Mouse (Mus musculus): ENCODE data around the gene Inhbc. TPM values are rescaled to one million over a fixed set of nuclear protein-coding genes. Genes with fewer than 3 reads are reported as not detected.

The Inhbc gene
- polyA plus RNA-seq, 1 experiment: not detected

DNA sequence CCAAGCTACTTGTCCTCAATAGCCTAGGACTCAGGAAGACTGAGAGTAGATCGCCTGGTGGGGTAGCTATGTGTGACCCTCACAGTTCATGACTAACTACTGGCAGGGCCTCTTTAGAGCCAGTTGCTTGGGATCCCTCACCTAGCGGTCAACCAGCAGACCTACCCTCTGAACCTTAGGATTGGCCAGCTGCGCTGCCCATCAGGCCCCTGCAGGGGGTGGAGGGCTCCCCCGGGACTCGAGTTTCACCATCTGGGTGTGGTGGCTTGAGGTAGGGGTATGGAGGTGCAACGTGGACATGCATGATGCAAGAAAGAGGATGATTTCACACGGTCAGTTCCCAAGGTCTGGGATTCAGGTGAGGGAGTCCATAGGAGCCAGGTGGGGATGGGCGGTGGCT is 18.5 kb downstream of the Inhbc start:
- no peaks in the 10 kb centered on the region for H3K36me3 ChIP-seq (ENCODE audit: control insufficient read depth, insufficient read depth)
- TF ChIP-seq USF1 (IDR thresholded peaks at IDR 0.05; ENCODE audit: low read depth) (no peak), MYOD1 (IDR thresholded peaks at IDR 0.05; ENCODE audit: control insufficient read depth, insufficient read length, low read depth) (no peak), FOSL1 (IDR thresholded peaks at IDR 0.05; ENCODE audit: insufficient read depth, low read length, poor library complexity, severe bottlenecking) (no peak), CTCF (IDR thresholded peaks at IDR 0.05; ENCODE audit: control insufficient read depth, insufficient read depth, insufficient read length) (no peak), CEBPB (IDR thresholded peaks at IDR 0.05; ENCODE audit: low read depth) (no peak), MAX (IDR thresholded peaks at IDR 0.05) (no peak), MYOG (IDR thresholded peaks at IDR 0.05; ENCODE audit: control insufficient read depth, extremely low read depth, insufficient read length) (no peak)
- no peaks in the 10 kb centered on the region for H3K79me3 ChIP-seq (ENCODE audit: low read depth)
- H3K27me3 ChIP-seq (ENCODE audit: control insufficient read depth, insufficient read depth, insufficient read length): peaks cover 16% of the 10 kb centered on the region
- H3ac ChIP-seq (ENCODE audit: control insufficient read depth, insufficient read length, low read depth): no peak overlapping the region
- no peak overlapping the region for H3K4me3 ChIP-seq (ENCODE audit: insufficient read depth, poor library complexity, severe bottlenecking)
- H3K79me2 ChIP-seq (ENCODE audit: control insufficient read depth, insufficient read depth): no peaks in the 10 kb centered on the region

DNA sequence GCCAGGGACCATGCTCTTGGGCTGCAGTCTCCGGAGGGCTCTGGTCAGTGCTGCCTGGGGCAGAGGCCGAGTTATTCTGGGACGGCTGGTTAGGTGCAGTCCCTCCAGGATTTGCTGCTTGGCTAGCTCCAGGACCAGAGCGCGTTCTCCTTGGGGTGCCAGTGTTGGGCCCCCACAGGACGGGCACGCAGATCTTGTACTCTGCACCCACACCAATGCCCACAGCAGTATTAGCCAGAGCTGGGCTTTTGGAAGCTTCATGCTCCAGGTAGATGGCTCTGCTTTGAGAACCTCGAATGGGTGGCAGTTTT is 19.0 kb downstream of the Inhbc start:
- H3ac ChIP-seq (ENCODE audit: control insufficient read depth, insufficient read length, low read depth): no peak overlapping the region
- no peaks in the 10 kb centered on the region for H3K79me2 ChIP-seq (ENCODE audit: control insufficient read depth, insufficient read depth)
- no peaks in the 10 kb centered on the region for H3K79me3 ChIP-seq (ENCODE audit: low read depth)
- H3K27me3 ChIP-seq (ENCODE audit: control insufficient read depth, insufficient read depth, insufficient read length): peaks cover 12% of the 10 kb centered on the region
- H3K36me3 ChIP-seq (ENCODE audit: control insufficient read depth, insufficient read depth): no peaks in the 10 kb centered on the region
- no peak overlapping the region for H3K4me3 ChIP-seq (ENCODE audit: insufficient read depth, poor library complexity, severe bottlenecking)
- TF ChIP-seq CEBPB (IDR thresholded peaks at IDR 0.05; ENCODE audit: low read depth) (no peak), MAX (IDR thresholded peaks at IDR 0.05) (no peak), CTCF (IDR thresholded peaks at IDR 0.05; ENCODE audit: control insufficient read depth, insufficient read depth, insufficient read length) (no peak), MYOG (IDR thresholded peaks at IDR 0.05; ENCODE audit: control insufficient read depth, extremely low read depth, insufficient read length) (no peak), FOSL1 (IDR thresholded peaks at IDR 0.05; ENCODE audit: insufficient read depth, low read length, poor library complexity, severe bottlenecking) (no peak), MYOD1 (IDR thresholded peaks at IDR 0.05; ENCODE audit: control insufficient read depth, insufficient read length, low read depth) (no peak), USF1 (IDR thresholded peaks at IDR 0.05; ENCODE audit: low read depth) (no peak)

DNA sequence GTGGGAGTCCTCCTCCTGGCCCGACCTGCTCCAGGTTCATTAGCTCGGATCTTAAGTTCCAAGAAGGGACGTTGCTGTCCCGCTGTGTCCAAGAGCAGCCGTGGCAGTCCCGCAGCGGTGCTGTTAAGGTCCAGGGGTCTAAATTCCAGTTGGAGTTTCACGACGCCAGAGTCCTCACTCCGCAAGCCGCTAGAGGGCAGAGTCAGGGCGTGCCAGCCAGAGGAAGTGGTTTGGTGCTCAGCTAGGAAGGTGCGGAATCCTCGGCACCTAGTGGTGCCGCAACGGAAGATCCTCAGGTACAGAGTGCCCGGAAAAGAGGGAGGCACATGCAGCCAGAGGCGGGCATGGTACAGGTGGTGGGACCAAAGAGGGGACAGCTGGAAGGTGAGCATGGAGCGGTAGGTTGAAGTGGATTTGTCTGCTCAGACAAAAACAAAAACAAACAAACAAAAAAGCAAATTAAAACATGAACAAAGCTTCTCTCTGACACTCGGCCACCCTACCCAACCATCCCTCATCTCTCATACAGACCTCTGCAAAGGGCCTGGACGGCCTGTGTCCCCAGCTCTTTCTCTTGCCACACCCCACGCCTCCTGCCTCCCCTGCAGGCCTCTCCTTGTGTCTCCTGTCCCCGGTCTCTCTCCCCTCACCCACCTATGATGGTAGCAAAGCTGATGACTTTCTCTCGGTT is 19.5 kb downstream of the Inhbc start:
- Histone ChIP-seq H3ac (ENCODE audit: control insufficient read depth, insufficient read length, low read depth) (no peak overlapping the region), H3K79me3 (ENCODE audit: low read depth) (no peaks in the 10 kb centered on the region), H3K79me2 (ENCODE audit: control insufficient read depth, insufficient read depth) (no peaks in the 10 kb centered on the region), H3K4me3 (ENCODE audit: insufficient read depth, poor library complexity, severe bottlenecking) (no peak overlapping the region), H3K27me3 (ENCODE audit: control insufficient read depth, insufficient read depth, insufficient read length) (peaks cover 7% of the 10 kb centered on the region), H3K36me3 (ENCODE audit: control insufficient read depth, insufficient read depth) (no peaks in the 10 kb centered on the region)
- TF ChIP-seq MAX (IDR thresholded peaks at IDR 0.05) (no peak), USF1 (IDR thresholded peaks at IDR 0.05; ENCODE audit: low read depth) (no peak), CTCF (IDR thresholded peaks at IDR 0.05; ENCODE audit: control insufficient read depth, insufficient read depth, insufficient read length) (peak; percentile 73)

DNA sequence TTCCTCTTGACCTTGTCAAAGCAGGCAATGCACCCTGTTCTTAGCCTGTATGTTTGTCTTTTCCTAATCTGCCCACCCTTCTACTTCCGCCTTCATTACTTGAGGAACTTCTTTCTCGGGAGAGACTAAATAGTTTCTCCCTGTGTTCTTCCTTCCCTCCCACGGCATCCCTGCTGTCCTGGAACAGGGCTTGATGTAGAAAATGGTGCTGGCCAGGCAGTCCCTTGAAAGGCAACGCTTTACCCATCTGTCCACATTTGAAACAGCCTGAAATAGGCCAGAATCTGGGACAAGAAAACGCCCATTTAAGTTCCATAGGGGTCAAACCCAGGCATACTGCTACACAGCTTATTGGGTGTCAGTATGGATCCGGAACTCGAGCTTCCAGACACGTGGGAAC is 20.4 kb downstream of the Inhbc start:
- Histone ChIP-seq H3K27me3 (ENCODE audit: control insufficient read depth, insufficient read depth, insufficient read length) (peaks cover 3% of the 10 kb centered on the region), H3K79me2 (ENCODE audit: control insufficient read depth, insufficient read depth) (no peaks in the 10 kb centered on the region)
- TF ChIP-seq MAX (IDR thresholded peaks at IDR 0.05) (no peak), MYOD1 (IDR thresholded peaks at IDR 0.05; ENCODE audit: control insufficient read depth, insufficient read length, low read depth) (no peak), USF1 (IDR thresholded peaks at IDR 0.05; ENCODE audit: low read depth) (no peak), CTCF (IDR thresholded peaks at IDR 0.05; ENCODE audit: control insufficient read depth, insufficient read depth, insufficient read length) (no peak), MYOG (IDR thresholded peaks at IDR 0.05; ENCODE audit: control insufficient read depth, extremely low read depth, insufficient read length) (no peak), CEBPB (IDR thresholded peaks at IDR 0.05; ENCODE audit: low read depth) (no peak), FOSL1 (IDR thresholded peaks at IDR 0.05; ENCODE audit: insufficient read depth, low read length, poor library complexity, severe bottlenecking) (no peak)

DNA sequence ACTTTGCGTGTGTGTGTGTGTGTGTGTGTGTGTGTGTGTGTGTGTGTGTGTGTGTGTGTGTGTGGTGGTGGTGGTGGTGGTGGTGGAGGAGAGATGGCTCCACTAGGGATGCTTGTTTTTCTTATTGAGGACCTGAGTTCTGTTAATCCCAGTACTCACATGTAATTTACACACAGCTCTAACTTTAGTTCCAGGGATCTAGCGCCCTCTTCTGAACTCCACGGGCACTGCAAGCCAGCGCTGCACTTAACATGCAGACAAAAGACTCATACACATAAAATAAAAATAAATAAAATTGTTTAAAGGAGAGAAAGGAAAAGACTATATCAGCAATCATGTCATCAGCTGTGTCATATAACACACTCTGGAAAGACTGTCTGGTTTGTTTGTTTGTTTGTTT is 21.3 kb downstream of the Inhbc start:
- no peaks in the 10 kb centered on the region for H3K79me3 ChIP-seq (ENCODE audit: low read depth)
- H3K36me3 ChIP-seq (ENCODE audit: control insufficient read depth, insufficient read depth): no peaks in the 10 kb centered on the region
- no peak overlapping the region for H3K4me3 ChIP-seq (ENCODE audit: insufficient read depth, poor library complexity, severe bottlenecking)
- H3ac ChIP-seq (ENCODE audit: control insufficient read depth, insufficient read length, low read depth): no peak overlapping the region
- no peaks in the 10 kb centered on the region for H3K79me2 ChIP-seq (ENCODE audit: control insufficient read depth, insufficient read depth)
- TF ChIP-seq CTCF (IDR thresholded peaks at IDR 0.05; ENCODE audit: control insufficient read depth, insufficient read depth, insufficient read length): no peak
- no peak for TF ChIP-seq MYOD1 (IDR thresholded peaks at IDR 0.05; ENCODE audit: control insufficient read depth, insufficient read length, low read depth)
- no peak for TF ChIP-seq MAX (IDR thresholded peaks at IDR 0.05)
- TF ChIP-seq FOSL1 (IDR thresholded peaks at IDR 0.05; ENCODE audit: insufficient read depth, low read length, poor library complexity, severe bottlenecking): no peak
- no peak for TF ChIP-seq CEBPB (IDR thresholded peaks at IDR 0.05; ENCODE audit: low read depth)
- TF ChIP-seq USF1 (IDR thresholded peaks at IDR 0.05; ENCODE audit: low read depth): no peak
- H3K27me3 ChIP-seq (ENCODE audit: control insufficient read depth, insufficient read depth, insufficient read length): peaks cover 3% of the 10 kb centered on the region

More for the DNA sequence above, 20.4 kb downstream of the Inhbc start:
- H3K4me3 ChIP-seq (ENCODE audit: insufficient read depth, poor library complexity, severe bottlenecking): no peak overlapping the region
- no peak overlapping the region for H3ac ChIP-seq (ENCODE audit: control insufficient read depth, insufficient read length, low read depth)
- H3K79me3 ChIP-seq (ENCODE audit: low read depth): no peaks in the 10 kb centered on the region
- no peaks in the 10 kb centered on the region for H3K36me3 ChIP-seq (ENCODE audit: control insufficient read depth, insufficient read depth)

DNA sequence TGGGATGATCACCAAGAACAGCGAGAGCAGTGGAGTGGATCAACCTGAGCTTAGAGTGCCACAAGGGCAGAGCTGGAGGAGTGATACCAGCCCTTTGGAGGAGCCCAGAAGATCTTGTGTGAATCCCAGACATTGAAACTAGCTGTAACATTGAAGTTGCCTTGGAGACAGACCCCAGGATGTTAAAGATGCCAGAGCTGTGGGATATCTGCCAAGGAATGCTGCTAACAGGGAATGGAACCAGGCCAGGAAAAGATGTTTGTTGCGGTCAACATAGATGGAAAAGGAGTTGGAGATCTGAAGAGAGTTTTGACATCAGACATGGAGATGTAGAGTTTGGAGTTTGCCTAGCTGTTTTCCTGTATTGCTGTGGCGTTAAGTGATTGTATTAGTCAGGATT is 24.1 kb downstream of the Inhbc start:
- H3K79me3 ChIP-seq (ENCODE audit: low read depth): no peaks in the 10 kb centered on the region
- H3K4me3 ChIP-seq (ENCODE audit: insufficient read depth, poor library complexity, severe bottlenecking): no peak overlapping the region
- no peak for TF ChIP-seq MAX (IDR thresholded peaks at IDR 0.05)
- no peak for TF ChIP-seq MYOG (IDR thresholded peaks at IDR 0.05; ENCODE audit: control insufficient read depth, extremely low read depth, insufficient read length)
- no peak for TF ChIP-seq CTCF (IDR thresholded peaks at IDR 0.05; ENCODE audit: control insufficient read depth, insufficient read depth, insufficient read length)
- no peak for TF ChIP-seq USF1 (IDR thresholded peaks at IDR 0.05; ENCODE audit: low read depth)
- no peak for TF ChIP-seq CEBPB (IDR thresholded peaks at IDR 0.05; ENCODE audit: low read depth)
- no peak for TF ChIP-seq MYOD1 (IDR thresholded peaks at IDR 0.05; ENCODE audit: control insufficient read depth, insufficient read length, low read depth)
- TF ChIP-seq FOSL1 (IDR thresholded peaks at IDR 0.05; ENCODE audit: insufficient read depth, low read length, poor library complexity, severe bottlenecking): no peak
- H3ac ChIP-seq (ENCODE audit: control insufficient read depth, insufficient read length, low read depth): no peak overlapping the region
- H3K36me3 ChIP-seq (ENCODE audit: control insufficient read depth, insufficient read depth): no peaks in the 10 kb centered on the region
- H3K27me3 ChIP-seq (ENCODE audit: control insufficient read depth, insufficient read depth, insufficient read length): no peaks in the 10 kb centered on the region
- no peaks in the 10 kb centered on the region for H3K79me2 ChIP-seq (ENCODE audit: control insufficient read depth, insufficient read depth)
